Mouse (Mus musculus): ENCODE measurements around the gene Arhgef26.

- TF ChIP-seq POLR2A (IDR thresholded peaks at IDR 0.05; ENCODE audit: control insufficient read depth, low read depth, low read length) (no peak), CTCF (IDR thresholded peaks at IDR 0.05; ENCODE audit: control insufficient read depth, insufficient read depth, insufficient replicate concordance, low read depth, low read length) (no peak)
These were observed 13.9 kb downstream of the Arhgef26 start for GRCm38 (mm10) chr3:62352071-62352470.
